Mouse (Mus musculus): ENCODE results near the gene Gtpbp1. TPM values are rescaled to one million over a fixed set of nuclear protein-coding genes. Genes with fewer than 3 reads are reported as not detected.
"Not testable (repeated sequence)": the region's sequence is repeated elsewhere in the genome, so short reads cannot be mapped to it uniquely, and the experiment has no call there.

The Gtpbp1 gene
- polyA plus RNA-seq, 1 experiment from 2014 or later, result 43.1 TPM

DNA sequence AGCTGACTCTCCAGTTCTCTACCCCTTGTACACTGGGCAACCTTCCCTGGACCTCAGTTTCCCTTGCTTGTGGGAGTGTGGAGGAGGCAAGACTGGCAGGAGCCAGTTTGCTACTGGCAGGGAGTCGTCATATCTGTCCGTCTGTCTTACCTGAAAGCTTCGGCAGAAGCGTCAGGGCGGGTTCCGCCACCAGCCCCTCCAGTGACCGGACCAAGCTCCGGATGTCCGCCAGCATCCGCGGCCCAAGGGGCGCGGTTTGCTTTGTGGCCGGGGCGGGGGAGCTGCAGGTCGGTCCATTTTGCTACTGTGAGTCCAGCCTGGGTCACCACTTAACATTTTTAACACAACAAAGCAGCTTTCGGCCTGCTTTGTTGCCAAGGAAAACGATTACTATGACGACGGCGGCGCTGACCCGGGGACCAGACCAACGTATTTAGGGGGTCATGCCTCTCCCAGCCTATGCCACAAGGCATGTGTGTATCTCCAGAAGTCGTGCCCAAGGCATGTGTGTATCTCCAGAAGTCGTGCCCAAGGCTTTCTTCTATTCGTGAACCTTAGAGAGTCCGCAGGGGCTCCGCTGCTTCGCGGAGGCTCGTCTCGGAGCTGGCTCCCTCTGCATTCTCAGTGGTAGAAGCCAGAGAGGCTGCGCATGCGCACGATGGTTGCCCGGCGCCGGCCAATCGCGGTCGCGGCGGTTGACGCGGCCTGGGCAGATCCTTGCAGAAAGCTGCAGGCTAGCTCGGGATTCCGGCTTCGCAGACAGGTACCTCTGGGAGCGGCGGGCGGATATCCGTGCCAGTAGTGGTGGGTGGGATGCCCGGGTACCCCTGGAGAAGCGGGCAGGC is 31.9 kb upstream of the Gtpbp1 start, which contains the start of the genes Fam227a and Cby1:
Fam227a (minus strand) TSS at position 426 of the 845 bp plus-strand sequence.
Cby1 (plus strand) TSS at position 669 of the 845 bp plus-strand sequence.
- Histone ChIP-seq H3K36me3 (replicated peaks; ENCODE audit: control insufficient read depth, insufficient read depth) (peaks cover 29% of the 10 kb centered on the region), H3K4me3 (replicated peaks; ENCODE audit: low read length) (peak within 1 kb of the TSS; percentile 85), H3K27me3 (ENCODE audit: control insufficient read depth, insufficient read depth, low read length) (no peaks in the 10 kb centered on the region), H3K27ac (peak within 1 kb of the TSS; percentile 99), H3K9me3 (ENCODE audit: control insufficient read depth, low read length) (no peaks in the 10 kb centered on the region), H3K4me2 (replicated peaks) (peak within 1 kb of the TSS; percentile 73), H3K4me1 (replicated peaks; ENCODE audit: control insufficient read depth, insufficient read depth, low read length) (peaks cover 8% of the 10 kb centered on the region), H3K9ac (peak within 1 kb of the TSS; percentile 87)
- under 1% methylated on average over 55 of the region's 55 CpGs for WGBS
- DNase-seq (ENCODE audit: low spot score), result peak; percentile 97
- peak; percentile 88 for ATAC-seq (ENCODE audit: low FRiP score)

DNA sequence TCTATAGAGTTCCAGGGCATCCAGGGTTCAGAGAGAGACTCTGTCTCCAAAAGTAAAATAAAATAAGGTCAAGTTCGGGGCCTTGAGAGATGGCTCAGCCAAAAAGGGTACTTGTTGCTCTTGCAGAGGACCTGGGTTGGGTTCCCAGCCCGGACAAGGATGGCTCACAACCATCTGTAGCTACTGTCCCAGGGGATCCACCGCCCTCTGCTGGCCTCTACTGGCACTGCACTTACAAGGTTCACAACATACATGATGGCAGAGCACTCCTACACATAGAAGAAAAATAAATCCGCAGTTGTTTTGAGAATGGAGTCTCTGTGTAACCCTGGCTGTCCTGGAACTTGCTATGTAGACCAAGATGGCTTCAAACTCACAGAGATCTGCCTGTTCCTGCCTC is 28.8 kb upstream of the Gtpbp1 start:
- Histone ChIP-seq H3K27me3 (ENCODE audit: control insufficient read depth, insufficient read depth, low read length) (no peaks in the 10 kb centered on the region), H3K36me3 (replicated peaks; ENCODE audit: control insufficient read depth, insufficient read depth) (peaks cover 39% of the 10 kb centered on the region), H3K4me3 (replicated peaks; ENCODE audit: low read length) (no peak overlapping the region), H3K4me1 (replicated peaks; ENCODE audit: control insufficient read depth, insufficient read depth, low read length) (peaks cover 8% of the 10 kb centered on the region), H3K9me3 (ENCODE audit: control insufficient read depth, low read length) (no peaks in the 10 kb centered on the region), H3K27ac (no peak overlapping the region), H3K9ac (no peak overlapping the region), H3K4me2 (replicated peaks) (no peak overlapping the region)
- DNase-seq (ENCODE audit: low spot score) (no peak), ATAC-seq (ENCODE audit: low FRiP score) (no peak)
- 74% methylated on average over 4 of the region's 4 CpGs for WGBS

DNA sequence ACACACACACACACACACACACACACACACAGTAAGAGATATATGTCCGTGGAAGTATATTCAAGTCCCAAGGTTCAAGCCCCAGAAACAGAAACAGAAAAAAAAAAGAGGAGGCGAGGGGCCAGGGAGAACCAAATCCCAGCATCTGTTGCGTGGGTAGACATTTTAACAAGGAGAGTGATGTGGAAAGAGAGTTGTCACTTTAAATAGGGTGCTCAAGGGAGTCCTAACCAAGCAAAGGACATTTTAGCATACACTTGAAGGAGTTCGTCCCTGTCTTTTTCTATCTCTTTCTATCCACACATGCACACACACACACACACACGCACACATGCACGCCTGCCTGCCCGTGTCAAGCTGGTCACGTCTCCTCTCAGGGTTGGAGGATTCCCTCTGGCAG is 26.0 kb upstream of the Gtpbp1 start:
- H3K4me1 ChIP-seq (replicated peaks; ENCODE audit: control insufficient read depth, insufficient read depth, low read length), result peaks cover 5% of the 10 kb centered on the region
- 92% methylated on average over 8 of the region's 8 CpGs for WGBS
- H3K27me3 ChIP-seq (ENCODE audit: control insufficient read depth, insufficient read depth, low read length), result no peaks in the 10 kb centered on the region
- no peak overlapping the region for H3K4me3 ChIP-seq (replicated peaks; ENCODE audit: low read length)
- no peak overlapping the region for H3K9ac ChIP-seq
- H3K9me3 ChIP-seq (ENCODE audit: control insufficient read depth, low read length), result no peaks in the 10 kb centered on the region
- ATAC-seq (ENCODE audit: low FRiP score) (no peak), DNase-seq (ENCODE audit: low spot score) (no peak)
- H3K36me3 ChIP-seq (replicated peaks; ENCODE audit: control insufficient read depth, insufficient read depth), result peaks cover 51% of the 10 kb centered on the region
- H3K27ac ChIP-seq, result no peak overlapping the region
- H3K4me2 ChIP-seq (replicated peaks), result no peak overlapping the region

DNA sequence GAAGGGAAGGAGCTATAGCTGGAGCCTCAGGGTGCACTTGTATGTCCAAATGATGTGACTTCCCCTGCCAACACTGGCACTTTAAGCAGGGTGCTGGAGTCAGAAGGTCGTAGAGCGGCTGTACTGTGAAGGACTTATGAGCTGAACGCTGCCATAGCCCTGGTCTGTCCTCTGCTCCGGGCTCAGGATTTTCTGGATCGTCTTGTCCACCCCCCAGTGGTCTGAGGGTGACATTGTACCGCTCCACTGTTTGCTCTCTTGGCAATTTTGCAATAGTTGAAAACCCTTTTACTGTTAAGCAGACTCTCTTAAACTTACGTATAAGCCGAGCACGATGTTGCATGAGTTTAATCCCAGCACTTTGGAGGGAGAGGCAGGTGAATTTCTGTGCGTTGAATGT is 21.4 kb upstream of the Gtpbp1 start:
- no peaks in the 10 kb centered on the region for H3K27me3 ChIP-seq (ENCODE audit: control insufficient read depth, insufficient read depth, low read length)
- H3K9me3 ChIP-seq (ENCODE audit: control insufficient read depth, low read length), result no peaks in the 10 kb centered on the region
- 74% methylated on average over 10 of the region's 10 CpGs for WGBS
- H3K27ac ChIP-seq, result no peak overlapping the region
- H3K36me3 ChIP-seq (replicated peaks; ENCODE audit: control insufficient read depth, insufficient read depth), result peaks cover 50% of the 10 kb centered on the region
- no peak for ATAC-seq (ENCODE audit: low FRiP score)
- DNase-seq (ENCODE audit: low spot score), result no peak
- no peak overlapping the region for H3K4me2 ChIP-seq (replicated peaks)
- H3K9ac ChIP-seq, result no peak overlapping the region
- no peak overlapping the region for H3K4me3 ChIP-seq (replicated peaks; ENCODE audit: low read length)
- H3K4me1 ChIP-seq (replicated peaks; ENCODE audit: control insufficient read depth, insufficient read depth, low read length), result peaks cover 4% of the 10 kb centered on the region; the same call in 1 of the 2 replicates

DNA sequence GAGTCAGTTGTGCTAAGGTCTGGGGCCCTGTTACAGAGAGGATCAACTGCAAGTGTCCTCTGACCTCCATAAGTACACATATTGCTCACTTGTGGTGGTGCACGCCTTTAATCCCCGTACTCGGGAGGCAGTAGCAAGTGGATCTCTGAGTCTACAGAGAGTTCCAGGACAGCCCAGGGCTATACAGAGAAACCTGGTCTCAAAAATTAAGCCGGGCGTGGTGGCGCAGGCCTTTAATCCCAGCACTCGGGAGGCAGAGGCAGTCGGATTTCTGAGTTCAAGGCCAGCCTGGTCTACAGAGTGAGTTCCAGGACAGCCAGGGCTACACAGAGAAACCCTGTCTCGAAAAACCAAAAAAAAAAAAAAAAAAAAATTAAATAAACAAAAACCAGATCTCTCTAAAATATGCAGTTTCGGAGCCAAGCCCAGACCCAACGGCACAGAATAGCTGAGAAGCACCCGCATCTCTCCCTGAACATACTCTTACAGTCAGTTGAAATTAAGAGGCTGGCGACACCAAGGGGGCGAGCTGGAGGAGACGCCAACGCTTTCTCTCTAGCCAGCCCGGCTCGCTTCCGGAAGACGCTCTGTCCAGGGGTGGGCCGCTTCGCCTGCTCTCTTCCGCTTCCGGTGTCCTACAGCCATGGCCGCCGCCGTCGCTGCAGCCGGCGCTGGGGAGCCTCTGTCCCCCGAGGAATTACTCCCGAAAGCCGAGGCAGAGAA is 20.2 kb upstream of the Gtpbp1 start, which contains the start of gene Tomm22:
Tomm22 (plus strand) TSS at position 613 of the 723 bp plus-strand sequence.
- Histone ChIP-seq H3K4me3 (replicated peaks; ENCODE audit: low read length) (peak within 1 kb of the TSS; percentile 93), H3K4me1 (replicated peaks; ENCODE audit: control insufficient read depth, insufficient read depth, low read length) (peaks cover 4% of the 10 kb centered on the region; the same call in 1 of the 2 replicates), H3K36me3 (replicated peaks; ENCODE audit: control insufficient read depth, insufficient read depth) (peaks cover 59% of the 10 kb centered on the region), H3K27me3 (ENCODE audit: control insufficient read depth, insufficient read depth, low read length) (no peaks in the 10 kb centered on the region), H3K9me3 (ENCODE audit: control insufficient read depth, low read length) (no peaks in the 10 kb centered on the region), H3K27ac (no peak within 1 kb of the TSS), H3K9ac (peak within 1 kb of the TSS; percentile 88), H3K4me2 (replicated peaks) (peak within 1 kb of the TSS; percentile 79)
- WGBS, result 21% methylated on average over 32 of the region's 33 CpGs
- ATAC-seq (ENCODE audit: low FRiP score) (peak; percentile 96), DNase-seq (ENCODE audit: low spot score) (peak; percentile 94)

DNA sequence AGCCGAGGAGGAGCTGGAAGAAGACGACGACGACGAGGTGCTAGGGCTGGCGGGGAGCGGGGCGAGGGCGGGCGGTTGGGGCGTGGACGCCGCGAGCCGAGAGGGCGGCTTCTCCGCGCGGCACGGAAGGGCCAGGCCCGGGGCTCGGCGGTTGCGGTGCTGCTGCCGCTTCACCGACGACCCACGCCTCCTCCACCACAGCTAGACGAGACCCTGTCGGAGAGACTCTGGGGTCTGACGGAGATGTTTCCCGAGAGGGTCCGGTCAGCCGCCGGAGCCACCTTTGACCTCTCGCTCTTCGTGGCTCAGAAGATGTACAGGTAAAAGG is 19.7 kb upstream of the Gtpbp1 start:
- H3K27me3 ChIP-seq (ENCODE audit: control insufficient read depth, insufficient read depth, low read length), result no peaks in the 10 kb centered on the region
- DNase-seq (ENCODE audit: low spot score), result no peak
- H3K27ac ChIP-seq, result no peak overlapping the region
- peak overlapping the region; percentile 79 for H3K4me2 ChIP-seq (replicated peaks)
- peaks cover 59% of the 10 kb centered on the region for H3K36me3 ChIP-seq (replicated peaks; ENCODE audit: control insufficient read depth, insufficient read depth)
- peak; percentile 60 for ATAC-seq (ENCODE audit: low FRiP score)
- H3K4me3 ChIP-seq (replicated peaks; ENCODE audit: low read length), result peak overlapping the region; percentile 93
- peak overlapping the region; percentile 88 for H3K9ac ChIP-seq
- under 1% methylated on average over 37 of the region's 37 CpGs for WGBS
- peaks cover 4% of the 10 kb centered on the region; the same call in 1 of the 2 replicates for H3K4me1 ChIP-seq (replicated peaks; ENCODE audit: control insufficient read depth, insufficient read depth, low read length)
- H3K9me3 ChIP-seq (ENCODE audit: control insufficient read depth, low read length), result no peaks in the 10 kb centered on the region

DNA sequence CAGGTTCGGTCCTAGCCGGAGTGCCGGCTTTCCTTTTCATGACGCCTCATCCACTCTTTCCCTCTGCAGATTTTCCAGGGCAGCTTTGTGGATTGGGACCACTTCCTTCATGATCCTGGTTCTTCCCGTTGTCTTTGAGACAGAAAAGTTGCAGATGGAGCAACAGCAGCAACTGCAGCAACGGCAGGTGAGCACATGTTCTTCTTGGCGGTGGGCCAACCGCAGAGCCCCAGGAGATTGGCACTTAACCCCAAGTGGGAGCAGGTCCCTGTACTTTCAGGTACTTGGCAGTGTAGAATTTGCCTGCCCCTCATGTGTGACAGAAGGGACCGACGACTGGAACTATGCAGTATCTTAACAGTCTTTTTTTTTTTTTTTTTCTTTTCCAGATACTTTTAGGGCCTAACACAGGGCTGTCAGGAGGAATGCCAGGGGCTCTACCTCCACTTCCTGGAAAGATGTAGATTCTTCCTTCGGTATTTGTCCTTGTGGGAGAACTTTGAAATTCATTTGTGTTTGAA is 18.8 kb upstream of the Gtpbp1 start:
- H3K9me3 ChIP-seq (ENCODE audit: control insufficient read depth, low read length); H3K27ac ChIP-seq; H3K27me3 ChIP-seq (ENCODE audit: control insufficient read depth, insufficient read depth, low read length); DNase-seq (ENCODE audit: low spot score); ATAC-seq (ENCODE audit: low FRiP score); H3K4me1 ChIP-seq (replicated peaks; ENCODE audit: control insufficient read depth, insufficient read depth, low read length); H3K9ac ChIP-seq: not testable (repeated sequence)
- H3K4me2 ChIP-seq (replicated peaks), result peak overlapping the region; percentile 79
- peaks cover 59% of the 10 kb centered on the region for H3K36me3 ChIP-seq (replicated peaks; ENCODE audit: control insufficient read depth, insufficient read depth)
- H3K4me3 ChIP-seq (replicated peaks; ENCODE audit: low read length), result peak overlapping the region; percentile 93
- WGBS, result 86% methylated on average over 11 of the region's 11 CpGs

DNA sequence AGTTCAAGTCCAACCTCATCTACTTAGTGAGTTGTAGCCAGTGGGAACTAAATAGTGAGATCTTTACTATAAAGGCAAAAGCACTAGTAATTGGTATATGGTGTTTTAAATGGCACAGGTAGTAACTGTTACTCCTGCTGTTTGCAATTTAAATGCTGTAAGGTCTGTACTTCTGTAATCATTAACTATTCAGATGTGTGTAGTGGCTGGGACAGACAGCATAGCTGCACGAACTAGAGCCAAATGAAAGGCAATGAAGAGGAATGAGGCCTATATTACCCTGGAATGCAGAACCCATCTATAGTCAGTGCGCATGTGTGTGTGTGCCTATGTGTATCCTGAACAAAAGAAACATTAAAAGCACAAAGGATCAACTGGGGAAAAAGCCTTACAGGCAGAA is 12.7 kb upstream of the Gtpbp1 start:
- no peak for DNase-seq (ENCODE audit: low spot score)
- H3K4me3 ChIP-seq (replicated peaks; ENCODE audit: low read length), result no peak overlapping the region
- H3K4me2 ChIP-seq (replicated peaks), result no peak overlapping the region
- peaks cover 9% of the 10 kb centered on the region; the same call in 1 of the 2 replicates for H3K4me1 ChIP-seq (replicated peaks; ENCODE audit: control insufficient read depth, insufficient read depth, low read length)
- H3K27me3 ChIP-seq (ENCODE audit: control insufficient read depth, insufficient read depth, low read length), result no peaks in the 10 kb centered on the region
- no peak overlapping the region for H3K9ac ChIP-seq
- 87% methylated on average over 2 of the region's 2 CpGs for WGBS
- no peaks in the 10 kb centered on the region for H3K9me3 ChIP-seq (ENCODE audit: control insufficient read depth, low read length)
- H3K27ac ChIP-seq, result no peak overlapping the region
- no peak for ATAC-seq (ENCODE audit: low FRiP score)
- H3K36me3 ChIP-seq (replicated peaks; ENCODE audit: control insufficient read depth, insufficient read depth), result peaks cover 43% of the 10 kb centered on the region

DNA sequence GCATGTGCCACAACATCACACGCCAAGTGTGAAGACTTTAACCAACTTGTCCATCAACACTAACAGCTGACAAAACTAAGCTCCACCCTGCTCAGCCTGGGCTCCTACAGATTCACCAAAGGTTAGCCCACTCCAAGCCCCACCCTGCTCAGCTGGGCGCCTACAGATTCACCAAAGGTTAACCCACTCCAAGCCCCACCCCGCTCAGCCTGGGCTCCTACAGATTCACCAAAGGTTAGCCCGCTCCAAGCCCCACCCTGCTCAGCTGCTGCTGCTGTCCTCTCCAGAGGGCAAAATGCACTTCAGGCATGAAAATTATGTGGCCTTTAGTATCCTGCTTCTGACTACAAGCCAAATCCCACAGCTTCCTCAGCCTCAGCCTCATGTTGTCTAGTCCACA is 8.7 kb upstream of the Gtpbp1 start:
- Histone ChIP-seq H3K4me3 (replicated peaks; ENCODE audit: low read length) (no peak overlapping the region), H3K9ac (no peak overlapping the region), H3K9me3 (ENCODE audit: control insufficient read depth, low read length) (no peaks in the 10 kb centered on the region), H3K4me1 (replicated peaks; ENCODE audit: control insufficient read depth, insufficient read depth, low read length) (peaks cover 45% of the 10 kb centered on the region), H3K36me3 (replicated peaks; ENCODE audit: control insufficient read depth, insufficient read depth) (peaks cover 3% of the 10 kb centered on the region; the same call in 1 of the 2 replicates), H3K27me3 (ENCODE audit: control insufficient read depth, insufficient read depth, low read length) (no peaks in the 10 kb centered on the region), H3K27ac (no peak overlapping the region), H3K4me2 (replicated peaks) (no peak overlapping the region)
- WGBS, result 83% methylated on average over 4 of the region's 4 CpGs
- ATAC-seq (ENCODE audit: low FRiP score) (no peak), DNase-seq (ENCODE audit: low spot score) (no peak)
